Mouse (Mus musculus) frontal cortex, postnatal 36 days (tissue): ENCODE measurements around the gene Dnajc6.
A peak's percentile ranks its signal among the peaks of the same experiment; 100 is the strongest.

Experiments
- DNase-seq, 2 experiments: peaks; one replicate each; pipeline ENCODE4 v3.0.0; 2022; ENCODE audit warnings: low spot score in 2 of 2

Gene Dnajc6

DNA sequence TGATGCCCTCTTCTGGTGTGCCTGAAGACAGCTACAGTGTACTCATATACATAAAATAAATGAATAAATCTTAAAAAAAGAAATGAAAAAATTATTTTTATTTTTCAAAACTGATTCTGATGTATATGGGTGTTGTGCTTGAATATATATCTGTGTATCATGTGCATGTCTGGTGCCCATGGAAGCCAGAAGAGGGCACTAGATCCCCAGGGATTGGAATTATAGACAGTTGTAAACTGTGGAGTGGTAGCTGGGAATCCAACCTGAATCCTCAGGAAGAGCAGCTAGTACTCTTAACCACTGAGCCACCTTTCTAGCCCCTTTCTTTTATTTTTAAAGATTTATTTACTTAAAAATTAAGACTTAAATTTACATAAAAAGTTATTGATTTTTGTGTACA, 9.9 kb downstream of the Dnajc6 start:
- no peak for DNase-seq

DNA sequence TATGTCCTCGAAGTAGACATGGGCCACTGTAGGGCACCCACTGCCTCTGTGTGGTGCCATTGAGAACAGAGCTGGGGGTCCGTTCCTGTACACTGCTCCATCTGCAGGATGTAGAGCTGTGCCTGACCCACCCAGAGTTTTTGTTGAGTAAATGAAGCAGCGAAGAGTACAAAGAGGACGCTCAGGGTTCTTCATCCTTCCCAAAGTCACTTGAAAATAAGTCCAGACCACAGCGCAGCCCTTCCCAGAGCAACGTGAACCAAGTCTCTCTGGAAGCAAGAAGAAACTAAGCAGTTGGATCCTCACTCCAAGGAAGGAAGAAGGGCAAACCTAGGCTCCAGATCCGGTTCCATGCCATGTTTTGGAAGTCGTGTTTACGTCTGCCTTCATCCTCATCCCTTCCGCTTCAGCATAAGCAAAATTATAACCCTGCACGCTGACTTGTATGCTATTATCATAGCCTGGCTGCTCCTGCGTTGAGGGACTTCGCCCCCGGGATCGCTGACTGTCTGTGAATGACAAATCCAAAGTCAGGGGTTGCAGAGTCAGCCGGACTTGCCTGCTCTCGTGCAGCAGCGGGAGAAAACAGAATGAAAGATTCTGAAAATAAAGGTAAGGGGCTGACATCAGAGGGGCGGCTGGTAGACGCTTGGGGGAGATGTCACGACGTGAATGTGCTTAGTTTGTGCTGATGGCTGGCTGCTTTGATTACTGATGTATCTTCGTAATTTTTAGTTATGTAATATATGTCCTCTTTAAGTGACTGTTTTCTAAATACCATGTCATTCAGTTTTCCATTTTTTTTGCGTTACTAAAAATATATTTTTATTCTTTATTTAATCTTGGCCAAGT, 11.3 kb downstream of the Dnajc6 start:
- peak; percentile 75 to 91 for DNase-seq

GRCm38 (mm10) chr4:101508431-101508830, 12.0 kb downstream of the Dnajc6 start:
- DNase-seq: no peak

- DNase-seq: peak; percentile 45 to 53
Measured at GRCm38 (mm10) chr4:101508851-101509577, 12.6 kb downstream of the Dnajc6 start.

DNA sequence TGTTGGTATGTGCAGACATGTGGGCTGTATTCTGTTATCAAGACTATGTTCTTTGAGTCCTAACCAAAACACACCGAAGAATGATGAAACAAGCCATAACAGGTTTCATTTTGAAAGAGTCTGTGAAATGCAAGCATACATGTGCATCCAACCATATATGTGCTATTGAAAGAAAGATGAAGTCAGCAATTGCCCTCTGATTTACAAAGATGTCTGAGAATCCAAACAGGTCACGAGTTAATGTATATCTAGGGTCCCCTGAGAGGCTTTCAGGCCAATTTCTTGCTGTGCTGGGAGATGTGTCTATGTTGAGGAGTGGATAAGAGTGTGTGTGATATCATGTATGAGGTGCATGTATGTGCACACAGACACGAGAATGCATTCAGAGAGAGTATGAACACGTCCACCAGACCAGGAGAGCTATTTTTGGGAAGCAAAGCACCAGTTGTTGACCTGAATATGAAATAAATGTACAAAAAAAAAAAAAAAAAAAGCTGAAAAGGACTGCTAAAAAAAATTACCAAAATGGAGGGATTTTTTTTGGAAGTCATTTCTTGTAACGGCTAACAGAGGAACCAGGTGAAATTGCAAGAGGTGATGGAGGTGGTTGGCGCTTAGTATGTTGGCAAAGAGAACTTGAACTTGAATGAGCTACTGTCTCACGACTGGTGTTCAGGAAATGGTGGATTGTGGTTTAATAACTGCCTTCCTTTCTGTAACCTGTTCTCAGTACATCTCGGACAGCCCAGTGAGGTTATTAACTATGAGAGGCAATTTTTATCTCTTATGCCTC, 13.9 kb downstream of the Dnajc6 start:
- no peak for DNase-seq

DNA sequence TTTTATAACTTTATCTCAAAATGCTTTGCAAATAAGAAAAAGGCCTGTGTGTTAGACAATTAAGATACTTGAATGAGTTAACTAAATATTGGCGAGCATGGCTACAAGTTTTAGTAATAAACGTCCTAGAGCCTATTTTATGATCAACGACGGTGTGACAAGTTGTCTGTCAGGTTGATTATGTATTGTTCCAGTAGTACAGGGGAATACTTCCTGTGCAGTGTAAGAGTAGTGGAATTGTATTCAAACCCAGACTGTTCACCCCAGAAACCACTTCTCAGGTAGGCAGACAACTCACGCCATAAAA, 14.4 kb downstream of the Dnajc6 start:
- DNase-seq: no peak

GRCm38 (mm10) chr4:101511768-101512521, 15.5 kb downstream of the Dnajc6 start:
- DNase-seq: no peak

DNA sequence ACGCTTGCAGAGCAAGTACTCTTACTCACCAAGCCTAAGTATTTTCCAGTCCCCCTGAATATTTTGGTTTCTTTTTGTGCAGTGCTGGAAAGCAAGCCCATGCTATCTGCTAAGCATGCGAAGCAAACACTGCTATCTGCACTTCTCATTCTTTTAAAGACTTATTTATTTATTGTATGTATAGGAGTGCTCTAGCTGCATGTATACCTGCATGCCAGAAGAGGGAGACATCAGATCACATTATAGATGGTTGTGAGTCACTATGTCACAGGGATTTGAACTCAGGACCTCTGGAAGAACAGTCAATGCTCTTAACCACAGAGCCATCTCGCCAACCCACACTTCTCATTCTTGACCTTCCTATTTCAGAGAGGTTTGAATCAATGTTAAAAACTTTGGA, 16.8 kb downstream of the Dnajc6 start:
- no peak for DNase-seq

- DNase-seq: no peak
Measured at GRCm38 (mm10) chr4:101515853-101516252, 19.4 kb downstream of the Dnajc6 start.

GRCm38 (mm10) chr4:101516434-101517168, 20.2 kb downstream of the Dnajc6 start:
- peak; percentile 49 for DNase-seq

GRCm38 (mm10) chr4:101531901-101532300, 35.5 kb downstream of the Dnajc6 start:
- no peak for DNase-seq

DNA sequence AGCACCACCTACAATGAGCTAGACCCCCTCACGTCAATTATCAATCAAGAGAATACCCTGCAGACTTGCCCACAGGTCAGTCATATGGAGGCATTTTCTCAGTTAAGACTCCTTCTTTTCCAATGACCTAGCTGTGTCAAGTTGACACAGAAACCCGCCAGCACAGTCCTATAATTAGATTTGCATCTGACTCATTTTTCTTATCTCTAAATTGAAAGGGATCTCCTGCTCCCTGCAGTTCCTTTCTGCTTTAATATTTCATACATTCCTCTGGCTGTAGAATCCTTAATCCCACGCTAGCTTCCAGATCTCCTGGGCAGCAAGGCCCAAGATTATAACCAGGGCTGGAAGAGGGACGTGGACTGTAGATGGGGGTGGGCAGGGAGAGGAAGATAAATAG, 44.1 kb downstream of the Dnajc6 start:
- DNase-seq: no peak

DNA sequence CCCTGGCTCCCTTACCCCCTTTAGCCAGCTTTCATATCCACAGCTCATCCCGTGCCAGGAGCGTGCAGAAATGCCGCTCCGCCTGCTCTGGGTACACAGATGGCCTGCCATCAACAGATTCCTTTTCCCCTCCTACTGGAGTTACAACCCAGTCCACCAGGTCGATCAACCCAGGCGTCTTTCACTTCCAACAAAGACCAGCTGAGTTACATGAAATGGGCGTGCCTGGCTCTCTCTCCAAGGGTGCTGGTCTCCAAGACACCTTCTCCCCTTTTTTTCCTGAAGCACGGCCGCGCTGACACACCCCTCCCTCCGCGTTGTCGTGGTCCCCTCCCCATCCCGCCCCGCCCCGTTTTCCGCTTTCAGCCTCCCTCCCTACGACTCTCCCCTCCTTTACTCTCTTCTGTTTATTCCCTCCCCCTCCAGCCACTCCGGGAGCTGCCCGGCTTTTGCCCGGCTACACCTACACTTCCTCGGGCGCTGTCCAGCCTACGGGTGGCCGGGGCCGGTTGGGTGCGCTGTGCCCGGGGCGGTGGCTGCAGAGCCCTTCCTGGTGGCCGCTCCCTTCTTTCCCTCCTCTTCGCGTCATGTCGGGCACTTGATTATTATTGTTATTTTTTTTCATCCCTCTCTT, 53.6 kb downstream of the Dnajc6 start:
- DNase-seq: no peak

GRCm38 (mm10) chr4:101550671-101551161, 54.3 kb downstream of the Dnajc6 start:
- no peak for DNase-seq

DNA sequence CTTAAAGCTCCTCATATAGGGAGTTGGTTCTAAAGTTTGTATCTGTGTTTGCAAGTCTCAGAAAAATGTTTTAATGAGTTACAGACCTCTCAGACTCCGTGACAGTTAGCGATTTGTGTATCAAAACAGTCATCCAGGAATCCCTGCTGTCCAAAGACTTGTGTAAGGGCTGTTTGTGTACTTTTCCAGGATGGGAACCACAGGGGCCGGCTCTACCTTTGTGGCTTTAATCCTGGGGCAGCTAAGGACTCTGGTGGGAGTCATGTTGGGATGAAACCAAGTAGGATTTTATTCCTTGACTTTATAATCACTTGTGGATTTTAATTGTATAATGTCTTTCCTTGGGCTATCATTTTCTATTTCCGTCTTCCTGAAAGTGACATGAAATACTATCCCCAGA, 55.0 kb downstream of the Dnajc6 start:
- DNase-seq: no peak

DNA sequence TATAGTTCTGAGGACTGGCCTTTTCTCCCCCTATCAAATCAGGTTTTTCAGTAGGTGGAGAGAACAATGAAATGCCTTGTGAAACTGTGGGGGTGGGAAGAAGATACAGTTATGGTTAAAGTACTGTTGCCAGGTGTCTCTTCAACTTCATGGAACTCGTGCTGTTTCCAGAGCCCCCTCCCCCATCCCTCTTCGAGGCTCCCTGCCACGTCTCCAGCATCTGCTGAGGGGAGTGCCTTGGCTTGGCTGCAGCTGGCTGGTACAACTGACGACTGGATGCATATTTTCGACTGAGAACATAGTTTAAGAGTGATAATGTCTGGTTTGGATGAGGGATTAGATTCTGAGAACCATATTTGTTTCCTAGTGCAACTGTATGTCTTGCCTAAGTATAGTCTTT, 55.9 kb downstream of the Dnajc6 start:
- DNase-seq: peak in 1 of 2 experiments; percentile 55

GRCm38 (mm10) chr4:101555016-101555415, 58.6 kb downstream of the Dnajc6 start:
- no peak for DNase-seq

DNA sequence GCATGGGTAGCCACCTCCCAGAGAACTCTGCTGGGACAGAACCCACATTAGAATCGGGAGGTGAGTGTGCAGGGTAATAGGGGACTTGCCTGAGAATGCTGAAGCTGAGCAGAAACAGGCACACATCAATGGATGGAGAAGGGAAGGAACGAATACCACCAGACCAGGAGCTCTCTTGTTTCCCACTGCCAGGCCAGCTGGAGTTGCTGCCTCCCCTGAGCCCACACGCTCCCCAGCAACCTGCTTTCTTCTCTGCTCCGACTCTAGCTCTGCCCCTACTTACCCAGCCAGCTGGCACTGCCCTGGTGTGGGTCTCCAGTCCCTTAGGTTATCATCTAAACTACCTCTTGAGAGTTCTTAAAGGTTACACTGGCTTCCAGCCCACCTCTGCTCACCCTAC, 63.7 kb downstream of the Dnajc6 start:
- DNase-seq: no peak

- DNase-seq: no peak
Measured at GRCm38 (mm10) chr4:101562836-101563235, 66.4 kb downstream of the Dnajc6 start.

- no peak for DNase-seq
Measured at GRCm38 (mm10) chr4:101563607-101564006, 67.2 kb downstream of the Dnajc6 start.
